Comparison of ENCODE assay signal across 8 mouse cellular contexts in genomic region chr9:109038901-109039364, GRCm38 (mm10). TPM values are rescaled to one million over a fixed set of nuclear protein-coding genes. Genes with fewer than 3 reads are reported as not detected.
DNase-seq lines count a peak whose midpoint lies in the region; ATAC-seq and TF ChIP-seq lines count a peak whose summit lies in the region.

No protein-coding gene starts in this region.

- WGBS in heart, postnatal 0 days: 17% methylated on average over 8 of the region's 8 CpGs

- TF ChIP-seq POLR2A in ES-Bruce4 (IDR thresholded peaks at IDR 0.05; ENCODE audit: insufficient read depth, low read length): no peak

- peak overlapping the region; percentile 57 for H3K9ac ChIP-seq in ES-Bruce4 (ENCODE audit: low read depth, poor library complexity, severe bottlenecking)
- H3K9ac ChIP-seq in heart, postnatal 0 days (replicated peaks; ENCODE audit: low read depth, low read length): peak overlapping the region; percentile 74

- no peaks in the 10 kb centered on the region for H3K4me1 ChIP-seq in ES-Bruce4 (ENCODE audit: control insufficient read depth, insufficient read depth, low read length)
- H3K4me1 ChIP-seq in erythroblast, embryonic 14.5 days (ENCODE audit: control insufficient read depth): peaks cover 14% of the 10 kb centered on the region
- H3K4me1 ChIP-seq in heart, postnatal 0 days (ENCODE audit: control insufficient read depth, insufficient read depth): peaks cover 24% of the 10 kb centered on the region
- peaks cover 40% of the 10 kb centered on the region for H3K4me1 ChIP-seq in megakaryocyte, embryonic 14.5 days

- no peaks in the 10 kb centered on the region for H3K9me3 ChIP-seq in ES-Bruce4 (replicated peaks; ENCODE audit: control insufficient read depth, insufficient read depth, low read length, poor library complexity, severe bottlenecking)
- H3K9me3 ChIP-seq in erythroblast, embryonic 14.5 days (ENCODE audit: control insufficient read depth, low read length): no peaks in the 10 kb centered on the region
- no peaks in the 10 kb centered on the region for H3K9me3 ChIP-seq in heart, postnatal 0 days (replicated peaks; ENCODE audit: control insufficient read depth, low read length)
- H3K9me3 ChIP-seq in megakaryocyte, embryonic 14.5 days: no peaks in the 10 kb centered on the region

- no peak overlapping the region for H3K27ac ChIP-seq in ES-Bruce4 (ENCODE audit: insufficient read depth, low read length)
- H3K27ac ChIP-seq in heart, postnatal 0 days (ENCODE audit: low read depth): peak overlapping the region; percentile 92

- H3K36me3 ChIP-seq in ES-Bruce4 (ENCODE audit: control insufficient read depth, insufficient read depth, low read length, poor library complexity, severe bottlenecking): no peaks in the 10 kb centered on the region
- H3K36me3 ChIP-seq in erythroblast, embryonic 14.5 days (ENCODE audit: control insufficient read depth): no peaks in the 10 kb centered on the region
- no peaks in the 10 kb centered on the region for H3K36me3 ChIP-seq in heart, postnatal 0 days (replicated peaks; ENCODE audit: control insufficient read depth, insufficient read depth, low read length)
- peaks cover 13% of the 10 kb centered on the region for H3K36me3 ChIP-seq in megakaryocyte, embryonic 14.5 days (replicated peaks; ENCODE audit: low read length)

- peak; percentile 76 for ATAC-seq in heart, postnatal 0 days (ENCODE audit: insufficient read depth, low read depth)

- H3K4me3 ChIP-seq in ES-Bruce4 (ENCODE audit: low read depth, low read length): peak overlapping the region; percentile 72
- H3K4me3 ChIP-seq in erythroblast, embryonic 14.5 days (replicated peaks): peak overlapping the region; percentile 59
- peak overlapping the region; percentile 73 for H3K4me3 ChIP-seq in heart, postnatal 0 days (ENCODE audit: low read depth, low read length)
- H3K4me3 ChIP-seq in megakaryocyte, embryonic 14.5 days (replicated peaks): peak overlapping the region; percentile 97

- TF ChIP-seq CTCF in ES-Bruce4 (IDR thresholded peaks at IDR 0.05; ENCODE audit: low read depth, low read length): no peak
- TF ChIP-seq CTCF in heart, postnatal 0 days (IDR thresholded peaks at IDR 0.05; ENCODE audit: low read depth): no peak

- H3K4me2 ChIP-seq in heart, postnatal 0 days (ENCODE audit: low read depth, low read length): peak overlapping the region; percentile 78

- peak; percentile 60 for DNase-seq in adipocyte (ENCODE audit: low spot score)
- DNase-seq in heart, postnatal 0 days (ENCODE audit: low spot score): peak; percentile 61
- peak; percentile 79 for DNase-seq in kidney, postnatal 14 days
- no peak for DNase-seq in frontal cortex, adult 2 months (ENCODE audit: extremely low spot score in 1 of 2, low spot score in 1 of 2)
- DNase-seq in right cerebral cortex, postnatal 36 days (ENCODE audit: low spot score in 2 of 2): no peak

- H3K27me3 ChIP-seq in ES-Bruce4 (ENCODE audit: control insufficient read depth, insufficient read depth, low read length, poor library complexity, severe bottlenecking): no peaks in the 10 kb centered on the region
- peaks cover 22% of the 10 kb centered on the region for H3K27me3 ChIP-seq in erythroblast, embryonic 14.5 days (ENCODE audit: control insufficient read depth)
- no peaks in the 10 kb centered on the region for H3K27me3 ChIP-seq in heart, postnatal 0 days (ENCODE audit: control insufficient read depth, insufficient read depth, low read length)
- peaks cover 3% of the 10 kb centered on the region for H3K27me3 ChIP-seq in megakaryocyte, embryonic 14.5 days (replicated peaks)

- no peak for TF ChIP-seq EP300 in ES-Bruce4 (IDR thresholded peaks at IDR 0.05; ENCODE audit: insufficient read depth, low read depth, low read length)
- TF ChIP-seq EP300 in heart, postnatal 0 days (IDR thresholded peaks at IDR 0.05; ENCODE audit: low read depth): no peak

RNA-seq across cellular contexts. Expression of gene Shisa5, which starts 0.6 kb away (rescaled TPM):
- 48.3 and 53.5 TPM in 2 replicates for polyA plus RNA-seq in ES-Bruce4 (2011; ENCODE audit: insufficient read depth, insufficient read length, low read depth, missing spikeins)
- polyA plus RNA-seq in erythroblast, embryonic 14.5 days (2012): 2.0 and 2.6 TPM in 2 replicates
- 76.9 and 102 TPM in 2 replicates for total RNA-seq in heart, postnatal 0 days (2014; rRNA removed; ENCODE audit: low replicate concordance)
- 49.0 and 51.8 TPM in 2 replicates for polyA plus RNA-seq in heart, postnatal 0 days (2015; fragmentation: Nextera tagmentation; extraction: Ambion mirVana)
- polyA plus RNA-seq in megakaryocyte, embryonic 14.5 days (2012; ENCODE audit: insufficient read depth, low replicate concordance): 375 and 575 TPM in 2 replicates
- polyA plus RNA-seq in frontal cortex, adult 2 months (2012; rRNA removed): 101 and 107 TPM in 2 replicates

RNA-seq across cellular contexts. Expression of gene Trex1, which starts 20.6 kb away (rescaled TPM):
- 2.4 TPM in 1 of 2 replicates, not detected in the other for polyA plus RNA-seq in ES-Bruce4 (2011; ENCODE audit: insufficient read depth, insufficient read length, low read depth, missing spikeins)
- polyA plus RNA-seq in erythroblast, embryonic 14.5 days (2012): 0.74 and 1.6 TPM in 2 replicates
- total RNA-seq in heart, postnatal 0 days (2014; rRNA removed; ENCODE audit: low replicate concordance): 21.6 and 44.2 TPM in 2 replicates
- polyA plus RNA-seq in heart, postnatal 0 days (2015; fragmentation: Nextera tagmentation; extraction: Ambion mirVana): 14.5 and 14.6 TPM in 2 replicates
- polyA plus RNA-seq in megakaryocyte, embryonic 14.5 days (2012; ENCODE audit: insufficient read depth, low replicate concordance): 25.2 and 49.1 TPM in 2 replicates
- 36.9 and 43.5 TPM in 2 replicates for polyA plus RNA-seq in frontal cortex, adult 2 months (2012; rRNA removed)

RNA-seq across cellular contexts. Expression of gene Atrip, which starts 35.0 kb away (rescaled TPM):
- 17.3 and 20.0 TPM in 2 replicates for polyA plus RNA-seq in ES-Bruce4 (2011; ENCODE audit: insufficient read depth, insufficient read length, low read depth, missing spikeins)
- 0.22 and 0.27 TPM in 2 replicates for polyA plus RNA-seq in erythroblast, embryonic 14.5 days (2012)
- 17.1 and 31.2 TPM in 2 replicates for total RNA-seq in heart, postnatal 0 days (2014; rRNA removed; ENCODE audit: low replicate concordance)
- polyA plus RNA-seq in heart, postnatal 0 days (2015; fragmentation: Nextera tagmentation; extraction: Ambion mirVana): 11.1 and 11.7 TPM in 2 replicates
- polyA plus RNA-seq in megakaryocyte, embryonic 14.5 days (2012; ENCODE audit: insufficient read depth, low replicate concordance): 2.2 and 2.8 TPM in 2 replicates
- 35.6 and 37.6 TPM in 2 replicates for polyA plus RNA-seq in frontal cortex, adult 2 months (2012; rRNA removed)

RNA-seq across cellular contexts. Expression of gene Ccdc51, which starts 43.4 kb away (rescaled TPM):
- polyA plus RNA-seq in ES-Bruce4 (2011; ENCODE audit: insufficient read depth, insufficient read length, low read depth, missing spikeins): 4.9 and 7.0 TPM in 2 replicates
- 0.84 and 0.85 TPM in 2 replicates for polyA plus RNA-seq in erythroblast, embryonic 14.5 days (2012)
- total RNA-seq in heart, postnatal 0 days (2014; rRNA removed; ENCODE audit: low replicate concordance): 11.6 and 19.5 TPM in 2 replicates
- polyA plus RNA-seq in heart, postnatal 0 days (2015; fragmentation: Nextera tagmentation; extraction: Ambion mirVana): 14.3 and 14.6 TPM in 2 replicates
- 3.8 TPM in 1 of 2 replicates, not detected in the other for polyA plus RNA-seq in megakaryocyte, embryonic 14.5 days (2012; ENCODE audit: insufficient read depth, low replicate concordance)
- polyA plus RNA-seq in frontal cortex, adult 2 months (2012; rRNA removed): 5.9 and 6.0 TPM in 2 replicates

RNA-seq across cellular contexts. Expression of gene Tma7, which starts 43.5 kb away (rescaled TPM):
- 203 and 225 TPM in 2 replicates for polyA plus RNA-seq in ES-Bruce4 (2011; ENCODE audit: insufficient read depth, insufficient read length, low read depth, missing spikeins)
- 68.0 and 97.9 TPM in 2 replicates for polyA plus RNA-seq in erythroblast, embryonic 14.5 days (2012)
- 70.4 and 74.5 TPM in 2 replicates for total RNA-seq in heart, postnatal 0 days (2014; rRNA removed; ENCODE audit: low replicate concordance)
- polyA plus RNA-seq in heart, postnatal 0 days (2015; fragmentation: Nextera tagmentation; extraction: Ambion mirVana): 490 and 527 TPM in 2 replicates
- 28.0 and 687 TPM in 2 replicates for polyA plus RNA-seq in megakaryocyte, embryonic 14.5 days (2012; ENCODE audit: insufficient read depth, low replicate concordance)
- 173 and 184 TPM in 2 replicates for polyA plus RNA-seq in frontal cortex, adult 2 months (2012; rRNA removed)

Comparison
In these comparisons a context has a peak if more than half of its experiments do, and no peak if none do; other contexts are left out.
1. DNase-seq: peak in adipocyte (single experiment), heart, postnatal 0 days (single experiment) and kidney, postnatal 14 days (single experiment); none in frontal cortex, adult 2 months (0 of 2) and right cerebral cortex, postnatal 36 days (0 of 2).
2. RNA of gene Shisa5, which starts 0.6 kb away (polyA plus RNA-seq): 375 to 575 TPM in megakaryocyte, embryonic 14.5 days, 101 to 107 TPM in frontal cortex, adult 2 months, 49.0 to 51.8 TPM in heart, postnatal 0 days and 48.3 to 53.5 TPM in ES-Bruce4; 2.0 to 2.6 TPM in erythroblast, embryonic 14.5 days; every median in the first group is over 10 times any median in the second.
3. Peak in every context shown above with its lines, with median percentiles within 50 percentile points of each other: H3K4me3 ChIP-seq.